Mouse (Mus musculus) embryonic fibroblast, embryonic 13.5 days (primary cell): ENCODE data around the gene Igfbp5.

ENCODE experiments used
- CTCF ChIP-seq: IDR thresholded peaks from 2 replicates; pipeline ENCODE4 v1.5.1; 2011; ENCODE audit warnings: mild to moderate bottlenecking, control low read depth, low read length, moderate library complexity, borderline replicate concordance; ENCODE audit not compliant: insufficient read depth
- POLR2A ChIP-seq: IDR thresholded peaks from 2 replicates; pipeline ENCODE4 v1.6.1; 2011; ENCODE audit warnings: low read depth, mild to moderate bottlenecking, control low read depth, low read length, moderate library complexity

- TF ChIP-seq CTCF = no peak
- TF ChIP-seq POLR2A = no peak
These were observed 14.2 kb downstream of the Igfbp5 start for GRCm38 (mm10) chr1:72860502-72860901.
